Mouse (Mus musculus): Measurements from ENCODE around the gene Mknk2.

- TF ChIP-seq CTCF (IDR thresholded peaks at IDR 0.05; ENCODE audit: low read depth) = no peak
- no peak for TF ChIP-seq EP300 (IDR thresholded peaks at IDR 0.05; ENCODE audit: low read depth)
These were observed 4.1 kb upstream of the Mknk2 start for GRCm38 (mm10) chr10:80682003-80682402.
